Mouse (Mus musculus) Patski (cell line): ENCODE data around the gene Arhgef28. TPM values are rescaled to one million over a fixed set of nuclear protein-coding genes. Genes with fewer than 3 reads are reported as not detected.

ENCODE experiments used
- ATAC-seq: fragments of 100-300 bp; one replicate; pipeline ENCODE4 v1.8.0; 2021
- CTCF ChIA-PET: fragments of 350-600 bp; sonication (Branson Sonifier 250); formaldehyde crosslinking; loops from one replicate; lab custom pipeline; 2022; ENCODE audit warnings: inconsistent platforms; lab: Charles Lee
- POLR2A ChIA-PET: fragments of 350-600 bp; sonication (Branson Sonifier 250); formaldehyde crosslinking; loops from one replicate; lab custom pipeline; 2022; ENCODE audit warnings: antibody characterized with exemption, inconsistent platforms; lab: Charles Lee
- DNase-seq: peaks from one replicate; pipeline ENCODE4 v3.0.0-alpha.2; 2011; ENCODE audit warnings: low read depth, low spot score
- H3K27me3 ChIP-seq: fragments of 371-371 bp; one replicate; pipeline ENCODE4 v1.5.1; 2021
- CTCF ChIP-seq: fragments of 100-300 bp; IDR thresholded peaks from one replicate; pipeline ENCODE4 v1.5.1; 2021
- in situ Hi-C: fragments of 300-500 bp; cut with MboI; formaldehyde crosslinking; loops from 3 replicates; pipeline ENCODE4 v1.11.1; 2018; ENCODE audit warnings: low pct_unique_long_range_greater_than_20kb, mixed read lengths
- polyA plus RNA-seq: library from polyadenylated mRNA; unstranded; gene quantifications from one replicate; pipeline ENCODE4 v1.2.3, GENCODE M21; 2021

Arhgef28 gene
- polyA plus RNA-seq, 1 experiment from 2014 or later = 79.0 TPM

DNA sequence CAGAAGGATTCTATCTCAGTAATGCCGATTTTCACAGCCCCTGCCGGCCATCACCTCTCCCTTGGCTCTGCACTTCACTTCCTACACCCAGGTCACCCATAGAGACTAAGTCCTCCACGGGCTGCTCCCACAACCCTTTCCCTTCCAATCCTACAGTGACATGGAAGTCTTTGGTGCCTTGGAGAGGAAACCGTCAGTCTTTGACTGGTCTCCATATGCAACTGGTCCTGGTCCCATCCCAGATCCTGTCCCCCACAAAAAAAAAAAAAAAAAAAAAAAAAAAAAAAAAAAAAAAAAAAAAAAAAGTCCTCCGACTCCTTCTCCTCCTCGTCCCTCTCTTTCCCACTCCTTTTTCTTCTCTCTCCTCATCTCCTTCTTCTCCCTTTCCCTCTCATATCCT lies 74.0 kb downstream of the Arhgef28 start:
- ChIA-PET CTCF (no interaction called here), POLR2A (no interaction called here)
- no peaks in the 10 kb centered on the region for H3K27me3 ChIP-seq
- ATAC-seq (no peak), DNase-seq (no peak)
- in situ Hi-C loops = no loop called here
- no peak for TF ChIP-seq CTCF

DNA sequence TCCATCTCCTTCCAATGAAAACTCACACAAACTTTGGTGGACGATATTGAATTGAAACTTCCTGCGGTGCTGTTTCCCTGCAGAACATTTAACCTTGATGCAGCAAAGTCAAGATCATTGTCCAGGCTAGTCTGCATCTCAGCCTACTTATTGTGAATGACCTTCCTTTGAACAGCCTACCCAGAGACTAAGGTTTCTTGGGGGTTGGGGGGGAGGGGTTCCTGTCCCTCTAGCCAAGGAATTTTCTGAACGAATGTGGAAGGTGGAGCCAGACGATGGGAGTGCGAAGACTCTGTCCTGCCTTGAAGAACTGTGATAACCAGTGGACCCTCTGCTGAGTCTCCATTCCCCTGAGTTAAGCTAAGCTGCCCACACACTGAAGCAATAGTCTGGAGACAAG lies 80.6 kb downstream of the Arhgef28 start:
- no peak for TF ChIP-seq CTCF
- in situ Hi-C loops = no loop called here
- no peak for DNase-seq
- ChIA-PET CTCF (interaction anchor here (0.6 kb wide), 1 partner anchor 290 kb away, joined by 3 read pairs; no protein-coding TSS in a partner anchor), POLR2A (no interaction called here)
- no peaks in the 10 kb centered on the region for H3K27me3 ChIP-seq
- no peak for ATAC-seq

DNA sequence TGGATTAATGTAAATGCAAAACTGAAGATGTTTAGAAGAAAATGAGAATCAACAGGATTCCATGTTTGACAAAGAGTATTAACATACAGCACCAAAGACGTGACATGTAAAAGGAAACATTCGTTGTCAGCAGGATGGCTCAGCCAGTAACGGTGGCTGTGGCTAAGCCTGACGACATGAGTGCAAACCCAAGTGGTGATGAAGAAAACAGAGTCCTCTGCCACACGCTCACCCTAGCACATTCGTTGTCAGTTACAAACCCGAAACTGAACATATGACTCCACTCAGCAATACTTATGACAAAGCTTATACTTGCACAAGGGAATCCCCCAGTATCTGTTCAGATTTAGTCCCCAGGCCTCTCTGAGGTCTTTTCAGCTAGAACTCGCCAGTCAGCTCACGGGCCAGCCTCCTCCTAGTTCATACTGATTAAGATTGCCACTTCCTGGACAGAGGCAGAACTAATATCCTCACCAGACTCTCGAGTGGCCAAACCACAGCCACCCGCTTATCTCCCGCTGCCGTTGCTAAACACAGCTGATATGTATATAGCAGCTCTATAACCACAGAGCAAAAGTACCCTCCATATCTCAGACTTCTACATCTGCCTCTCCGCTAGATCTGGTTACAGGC lies 82.0 kb downstream of the Arhgef28 start:
- in situ Hi-C loops = no loop called here
- ATAC-seq (no peak), DNase-seq (no peak)
- ChIA-PET POLR2A (no interaction called here), CTCF (interaction anchor here (1.0 kb wide), 1 partner anchor 13 kb away, joined by 3 read pairs; no protein-coding TSS in a partner anchor)
- no peak for TF ChIP-seq CTCF
- no peaks in the 10 kb centered on the region for H3K27me3 ChIP-seq

DNA sequence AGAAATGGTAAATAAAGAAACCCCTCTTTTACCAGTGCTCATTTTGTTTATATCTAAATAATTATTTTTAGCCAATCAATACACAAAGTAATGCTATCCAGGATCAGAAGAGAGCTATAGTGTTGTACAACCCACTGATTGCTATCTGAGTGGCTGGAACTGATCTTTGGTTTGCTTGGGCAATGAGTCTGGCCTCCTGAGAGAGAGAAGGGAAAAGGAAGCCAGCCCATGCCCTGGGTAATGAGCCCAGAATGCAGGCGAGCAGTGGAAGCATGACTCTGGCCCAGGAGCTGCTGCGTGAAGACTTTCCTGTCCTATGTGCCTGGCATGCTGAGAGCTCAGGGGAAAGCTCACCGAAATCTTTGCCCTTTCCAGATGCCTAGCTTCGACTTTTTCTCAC lies 83.5 kb downstream of the Arhgef28 start:
- ChIA-PET CTCF (no interaction called here), POLR2A (no interaction called here)
- ATAC-seq = no peak
- no peaks in the 10 kb centered on the region for H3K27me3 ChIP-seq
- TF ChIP-seq CTCF = no peak
- in situ Hi-C loops = no loop called here
- DNase-seq = no peak

DNA sequence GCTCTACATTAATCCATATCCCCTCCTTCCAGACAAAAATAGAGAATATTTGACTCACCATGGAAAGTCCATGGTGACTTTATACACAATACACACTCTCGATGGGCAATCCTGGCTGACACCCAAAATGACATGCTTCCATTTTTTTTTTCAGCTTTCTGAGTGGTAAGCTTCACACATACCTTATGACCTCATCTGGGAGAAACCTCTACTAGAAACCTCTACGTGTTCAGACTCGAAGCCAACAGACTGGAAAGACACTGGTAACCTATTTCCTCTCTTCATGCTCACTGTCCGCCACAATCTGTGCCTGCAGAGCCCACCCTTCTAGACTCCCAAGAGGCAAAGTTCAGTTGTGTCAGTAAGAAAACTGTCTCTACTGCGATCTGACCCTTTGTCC lies 84.2 kb downstream of the Arhgef28 start:
- ATAC-seq (no peak), DNase-seq (peak; percentile 7)
- POLR2A ChIA-PET = interaction anchor here (0.7 kb wide), 1 partner anchor 13 kb away, joined by 3 read pairs; no protein-coding TSS in a partner anchor
- no peaks in the 10 kb centered on the region for H3K27me3 ChIP-seq
- CTCF ChIA-PET = no interaction called here
- in situ Hi-C loops = no loop called here
- TF ChIP-seq CTCF = no peak

DNA sequence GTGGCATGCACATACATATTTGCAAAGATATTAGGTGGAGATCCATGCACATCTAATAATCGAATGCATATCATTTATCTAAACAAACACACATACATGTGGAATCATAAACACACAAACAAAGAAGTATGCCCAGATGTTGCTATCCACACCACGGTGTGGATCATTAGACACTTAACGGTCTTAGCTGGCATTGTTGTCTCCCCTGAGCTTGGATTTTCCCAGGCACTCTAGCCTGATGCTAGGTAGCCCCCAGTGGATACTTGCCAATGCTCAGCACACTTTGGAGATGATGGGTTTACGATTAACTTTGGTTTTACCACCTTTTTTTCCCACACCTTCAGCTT lies 85.1 kb downstream of the Arhgef28 start:
- in situ Hi-C loops = no loop called here
- ChIA-PET CTCF (no interaction called here), POLR2A (no interaction called here)
- ATAC-seq = no peak
- no peak for TF ChIP-seq CTCF
- no peaks in the 10 kb centered on the region for H3K27me3 ChIP-seq
- DNase-seq = no peak

DNA sequence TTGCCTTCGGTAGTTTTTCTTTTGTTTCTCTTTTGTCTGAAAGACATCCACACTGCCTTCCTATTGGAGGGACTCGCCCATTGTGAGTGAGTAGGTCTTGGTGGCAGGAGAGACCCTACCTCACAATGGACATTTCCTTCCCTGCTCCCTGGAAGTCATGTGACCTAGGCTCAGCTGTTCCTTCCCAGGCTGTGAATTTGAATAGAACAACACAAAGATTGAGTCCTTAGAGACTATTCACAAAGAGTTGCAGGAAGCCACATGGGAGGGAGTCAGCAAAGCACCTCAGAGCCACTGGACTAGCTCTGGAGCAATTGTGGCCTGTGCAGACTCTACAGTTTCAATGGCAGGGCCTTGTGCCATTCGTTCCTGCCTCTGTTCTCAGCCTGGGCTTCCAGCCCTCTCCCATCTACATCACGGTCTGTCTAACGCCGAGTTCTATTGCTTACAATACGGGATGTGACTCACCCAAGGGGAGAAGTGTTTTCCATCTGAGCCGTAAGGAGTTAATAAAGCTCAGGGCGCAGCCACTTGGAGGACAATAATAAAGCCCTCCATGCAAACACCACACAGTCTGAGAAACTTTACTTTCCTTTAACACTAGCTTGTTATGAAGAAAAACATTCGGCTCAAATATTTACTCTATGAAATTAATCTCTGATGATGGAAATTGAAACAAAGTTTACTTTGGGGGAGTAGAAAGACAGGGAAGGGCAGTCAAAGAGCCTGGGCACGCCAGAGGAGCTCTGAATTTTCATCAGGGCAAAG lies 85.7 kb downstream of the Arhgef28 start:
- ATAC-seq = no peak
- no peaks in the 10 kb centered on the region for H3K27me3 ChIP-seq
- in situ Hi-C loops = no loop called here
- no peak for DNase-seq
- no peak for TF ChIP-seq CTCF
- ChIA-PET POLR2A (no interaction called here), CTCF (no interaction called here)

DNA sequence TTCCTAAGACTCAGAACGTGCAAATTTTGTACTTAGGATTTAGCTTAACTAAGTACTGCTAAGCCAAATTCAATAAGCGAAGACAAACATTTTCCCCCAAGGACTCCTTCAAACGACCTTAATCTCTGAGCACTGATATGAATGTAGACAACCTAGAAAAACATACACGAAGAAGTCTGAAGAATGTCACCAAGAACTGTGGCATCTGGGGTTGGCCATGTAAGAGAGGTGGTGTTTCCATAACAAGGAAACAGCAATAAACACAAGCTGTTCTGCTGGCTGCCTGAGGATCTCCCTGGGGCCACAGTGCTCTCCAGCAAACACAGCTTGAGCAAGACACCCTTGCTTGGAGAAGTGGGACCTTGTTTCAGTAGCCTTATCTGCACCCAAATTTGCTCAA lies 87.9 kb downstream of the Arhgef28 start:
- H3K27me3 ChIP-seq = no peaks in the 10 kb centered on the region
- in situ Hi-C loops = no loop called here
- TF ChIP-seq CTCF = no peak
- POLR2A ChIA-PET = no interaction called here
- no peak for DNase-seq
- CTCF ChIA-PET = no interaction called here
- ATAC-seq = no peak

DNA sequence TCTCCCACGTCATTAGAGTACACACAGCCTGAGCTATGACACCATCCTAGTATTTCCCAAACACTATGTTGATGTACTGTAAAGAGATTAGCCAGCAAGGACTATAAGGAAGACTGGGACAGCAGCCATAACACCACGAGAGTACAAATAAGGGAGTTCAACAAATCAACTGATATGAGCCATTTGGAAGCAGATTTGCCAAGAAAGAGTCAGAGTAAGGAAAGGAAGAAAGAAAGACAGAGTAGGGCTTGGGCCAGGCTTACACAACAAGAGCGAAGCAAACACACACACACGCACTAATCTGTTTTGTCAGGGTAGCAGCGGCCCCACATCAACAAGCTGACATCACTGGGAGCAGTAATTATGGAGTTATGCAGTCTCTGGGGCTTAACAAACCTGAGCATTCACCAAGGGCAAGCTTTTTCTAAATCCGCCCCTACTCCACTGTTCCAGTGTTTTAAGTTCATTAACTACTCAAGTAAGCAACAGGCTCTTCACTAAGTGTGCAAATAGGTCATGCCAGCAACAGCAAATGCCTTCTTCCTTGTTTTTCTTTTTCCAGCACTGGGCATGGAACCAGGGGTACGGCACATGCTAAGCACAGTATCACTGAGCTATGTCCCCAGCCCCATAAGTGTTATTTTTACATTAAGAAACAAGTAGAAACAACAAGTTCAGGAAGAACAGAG lies 88.5 kb downstream of the Arhgef28 start:
- POLR2A ChIA-PET = no interaction called here
- DNase-seq (no peak), ATAC-seq (no peak)
- CTCF ChIA-PET = no interaction called here
- in situ Hi-C loops = no loop called here
- TF ChIP-seq CTCF = no peak
- no peaks in the 10 kb centered on the region for H3K27me3 ChIP-seq

DNA sequence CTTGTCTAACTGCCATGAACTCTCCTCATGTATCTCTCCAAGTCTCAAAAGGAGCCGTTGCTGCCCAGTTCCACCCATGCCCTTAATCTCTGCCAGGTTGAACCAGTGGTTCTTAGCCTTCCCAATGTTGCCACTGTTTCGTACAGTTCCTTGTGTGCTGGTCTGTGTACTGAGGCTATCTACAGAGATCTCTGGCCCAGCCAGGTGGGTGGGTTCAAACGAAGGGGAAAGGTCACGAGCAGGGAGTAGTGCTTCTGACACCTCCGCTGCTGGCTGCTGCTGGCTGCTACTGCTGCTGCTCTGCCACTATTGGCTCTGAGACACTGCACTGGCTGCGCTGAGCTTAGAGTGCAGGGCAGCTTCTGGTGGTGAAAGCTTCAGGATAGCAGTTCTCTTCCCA lies 90.6 kb downstream of the Arhgef28 start:
- ChIA-PET CTCF (no interaction called here), POLR2A (no interaction called here)
- no peaks in the 10 kb centered on the region for H3K27me3 ChIP-seq
- no peak for TF ChIP-seq CTCF
- ATAC-seq (no peak), DNase-seq (no peak)
- in situ Hi-C loops = no loop called here

DNA sequence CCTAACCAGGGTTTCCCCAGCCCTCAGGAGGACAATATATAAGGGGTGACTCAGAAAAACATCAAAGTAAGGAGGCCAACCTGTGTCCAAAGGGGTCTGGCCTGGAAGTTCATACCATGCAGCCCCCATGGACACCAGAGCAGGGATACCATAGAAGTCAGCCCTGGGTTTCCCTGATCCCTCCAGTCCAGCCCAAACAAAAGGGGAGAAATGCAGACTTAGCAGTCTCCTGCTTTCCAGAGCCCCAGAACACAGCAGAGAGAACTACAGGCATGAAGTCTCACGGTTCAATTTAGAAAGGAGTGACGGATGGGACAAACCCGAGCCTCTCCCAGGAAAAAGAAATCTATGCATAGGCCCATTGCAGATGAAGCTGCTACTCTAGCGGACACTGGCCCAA lies 91.2 kb downstream of the Arhgef28 start:
- in situ Hi-C loops = no loop called here
- no peak for TF ChIP-seq CTCF
- DNase-seq (no peak), ATAC-seq (no peak)
- H3K27me3 ChIP-seq = no peaks in the 10 kb centered on the region
- POLR2A ChIA-PET = interaction anchor here (0.6 kb wide), 1 partner anchor 1194 kb away, joined by 3 read pairs; no protein-coding TSS in a partner anchor
- CTCF ChIA-PET = no interaction called here
